Mouse (Mus musculus): ENCODE data around the gene Fxyd5.

Fxyd5 gene

GRCm38 (mm10) chr7:31042431-31042910 is at the start of gene Fxyd5:
Gene Fxyd5 (minus strand): TSS chr7:31042481.
- no peak for DNase-seq

- no peak for DNase-seq
Observed at GRCm38 (mm10) chr7:31089721-31090120, 47.4 kb upstream of the Fxyd5 start.

DNA sequence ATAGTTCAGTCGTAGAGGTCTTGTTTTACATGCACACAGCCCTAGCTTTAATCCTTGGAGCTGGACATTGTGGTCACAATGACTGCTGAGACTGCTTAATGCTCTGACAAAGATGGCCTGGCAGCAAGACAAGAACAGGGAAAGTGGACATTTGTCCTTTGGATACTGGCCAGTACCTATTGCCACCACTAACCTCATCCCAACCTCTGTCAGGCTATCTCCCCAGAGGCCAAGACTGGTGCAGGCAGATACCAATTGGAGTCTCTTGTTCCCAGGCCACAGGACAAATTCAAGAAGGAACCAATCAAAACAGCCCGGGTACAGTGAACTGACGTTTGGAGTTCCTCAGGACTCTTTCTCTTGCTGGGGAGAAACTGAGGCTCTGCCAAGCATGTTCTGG is 45.9 kb upstream of the Fxyd5 start:
- DNase-seq: no peak

DNA sequence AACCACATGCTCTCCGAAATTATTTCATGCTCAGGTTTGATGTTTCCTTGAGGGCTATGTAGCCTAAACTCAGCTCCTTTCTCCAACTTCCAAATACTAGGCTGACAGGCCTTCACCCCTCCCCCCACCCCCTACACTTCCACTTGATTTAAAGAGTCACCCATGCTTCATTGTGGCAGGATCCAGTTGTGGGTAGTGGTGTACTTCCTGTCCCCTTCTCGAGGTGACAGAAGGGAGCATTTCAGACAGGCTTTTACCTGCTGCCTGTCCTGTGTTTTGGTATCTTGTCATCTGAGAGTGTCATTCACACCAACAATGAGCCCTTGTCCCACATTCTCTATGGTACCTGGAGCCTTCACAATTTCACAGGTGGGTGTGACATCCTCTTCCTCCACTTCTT is 45.0 kb upstream of the Fxyd5 start:
- no peak for DNase-seq

DNA sequence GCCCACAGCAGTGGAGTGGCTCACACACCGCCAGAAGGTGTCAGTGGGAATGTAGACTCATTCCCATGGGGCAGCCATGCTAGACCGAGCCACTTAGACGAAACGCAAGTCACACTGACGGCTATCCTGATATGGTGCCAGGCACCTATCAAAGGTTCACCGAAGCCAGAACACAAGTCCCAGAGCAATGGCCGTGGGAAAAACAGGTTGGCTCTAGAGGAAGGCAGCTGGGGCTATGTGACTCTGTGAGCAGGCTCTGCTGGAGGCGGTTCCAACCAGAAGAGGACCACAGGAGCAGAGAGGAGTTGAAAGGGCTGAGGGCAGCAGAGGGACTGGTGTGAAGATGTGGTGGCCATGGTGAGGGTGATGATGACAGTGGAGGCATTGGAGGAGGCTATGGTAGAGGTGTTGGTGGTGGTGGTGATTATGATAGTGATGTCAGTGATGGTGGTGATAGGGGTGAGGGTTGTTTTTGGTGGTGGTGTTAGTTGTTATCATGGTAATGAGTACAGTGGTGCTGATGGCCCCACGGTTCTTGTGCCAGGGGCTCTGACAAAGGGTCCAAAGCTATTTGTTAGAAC is 44.0 kb upstream of the Fxyd5 start:
- no peak for DNase-seq

- DNase-seq: peak; percentile 41
Observed at GRCm38 (mm10) chr7:31085171-31085570, 42.9 kb upstream of the Fxyd5 start.

- no peak for DNase-seq
Observed at GRCm38 (mm10) chr7:31084140-31084539, 41.9 kb upstream of the Fxyd5 start.

- DNase-seq: no peak
Observed at GRCm38 (mm10) chr7:31082831-31083588, 40.7 kb upstream of the Fxyd5 start.

- no peak for DNase-seq
Observed at GRCm38 (mm10) chr7:31082106-31082505, 39.8 kb upstream of the Fxyd5 start.

GRCm38 (mm10) chr7:31081106-31081505 is 38.8 kb upstream of the Fxyd5 start:
- no peak for DNase-seq

DNA sequence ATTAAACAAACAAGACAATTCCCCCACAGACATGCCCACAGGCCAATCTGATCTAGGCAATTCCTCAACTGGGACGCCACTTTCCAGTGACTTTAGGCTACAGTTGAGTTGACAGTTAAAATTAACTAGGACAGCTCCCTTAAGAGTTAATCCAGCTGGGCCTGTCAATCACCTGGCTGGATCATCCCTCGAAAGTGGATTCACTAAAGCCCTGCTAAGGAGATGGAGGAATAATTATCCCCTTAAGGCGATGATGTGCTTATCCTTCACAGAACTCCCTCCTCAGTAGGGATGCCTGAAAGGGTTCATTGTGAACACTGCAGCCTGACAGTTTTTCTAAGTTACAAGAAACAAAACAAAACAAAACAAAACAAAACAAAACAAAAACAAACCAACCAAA is 38.3 kb upstream of the Fxyd5 start:
- DNase-seq: no peak

DNA sequence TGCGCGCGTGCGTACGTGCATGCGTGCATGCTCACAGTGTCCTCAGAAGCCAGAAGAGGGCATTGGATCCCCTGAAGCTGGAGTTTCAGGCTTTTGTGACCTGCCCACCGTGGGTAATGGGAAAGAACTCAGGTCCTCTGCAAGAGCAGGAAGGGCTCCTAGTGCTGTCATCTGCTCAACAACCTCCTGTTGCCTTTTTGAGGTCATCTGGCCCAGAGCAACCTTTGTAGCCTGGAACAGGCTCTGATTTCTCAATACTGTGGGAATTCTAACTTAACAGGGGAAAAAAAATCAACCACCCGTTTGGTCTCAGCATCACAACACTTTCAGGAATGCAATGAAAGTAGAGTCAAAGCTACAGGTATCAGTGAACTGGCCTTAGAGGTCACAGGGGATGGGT is 37.4 kb upstream of the Fxyd5 start:
- no peak for DNase-seq

DNA sequence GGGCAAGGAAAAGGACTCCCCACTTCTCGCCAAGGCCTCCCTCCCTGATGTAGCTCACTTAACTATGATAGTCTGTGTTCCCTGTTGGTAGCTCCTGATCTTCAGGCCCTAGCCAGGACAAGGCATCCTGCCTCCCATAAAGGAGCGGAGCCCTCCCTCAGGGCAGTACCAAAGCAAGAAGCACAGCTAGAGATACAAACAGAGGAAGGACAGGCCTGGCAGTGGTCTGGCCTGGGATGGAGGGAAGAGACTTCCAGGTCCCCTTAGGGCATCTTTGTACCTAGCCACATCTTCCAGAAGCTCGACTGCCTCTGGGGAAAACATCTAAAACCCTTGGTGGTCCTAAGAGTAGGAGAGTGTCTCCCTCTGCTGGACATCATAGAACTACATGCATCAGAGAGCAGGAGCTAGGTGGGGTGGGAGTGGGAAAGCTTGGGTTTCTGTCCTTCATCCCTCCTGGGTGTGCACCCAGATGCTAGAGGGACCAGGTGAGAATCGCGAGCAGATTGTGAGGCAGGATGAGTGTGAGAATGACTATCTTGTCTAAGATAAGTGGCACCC is 35.7 kb upstream of the Fxyd5 start:
- DNase-seq: peak; percentile 75

DNA sequence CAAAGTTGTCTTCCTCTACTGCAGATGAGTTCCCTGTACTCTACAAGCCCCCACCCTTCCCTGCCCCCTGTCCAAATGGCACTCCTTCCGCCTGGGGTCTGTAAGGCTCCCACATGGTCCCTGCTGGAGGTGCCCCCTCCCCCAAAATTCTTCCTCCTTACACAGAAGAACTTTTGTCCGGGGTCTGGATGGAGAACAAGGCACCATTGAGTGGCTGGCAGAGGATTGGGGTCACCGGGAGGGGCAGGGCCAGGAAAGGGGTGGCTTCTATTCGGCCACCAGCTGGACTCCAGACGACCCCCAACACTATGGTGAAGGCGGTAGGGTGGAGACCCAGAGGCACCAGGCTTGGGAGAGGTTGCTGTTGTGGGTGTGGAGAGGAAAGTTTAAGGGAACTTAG is 35.2 kb upstream of the Fxyd5 start:
- no peak for DNase-seq

- DNase-seq: no peak
Observed at GRCm38 (mm10) chr7:31076492-31076891, 34.2 kb upstream of the Fxyd5 start, which contains the start of gene Fxyd3. Gene Fxyd3 (minus strand): TSS chr7:31076704.

DNA sequence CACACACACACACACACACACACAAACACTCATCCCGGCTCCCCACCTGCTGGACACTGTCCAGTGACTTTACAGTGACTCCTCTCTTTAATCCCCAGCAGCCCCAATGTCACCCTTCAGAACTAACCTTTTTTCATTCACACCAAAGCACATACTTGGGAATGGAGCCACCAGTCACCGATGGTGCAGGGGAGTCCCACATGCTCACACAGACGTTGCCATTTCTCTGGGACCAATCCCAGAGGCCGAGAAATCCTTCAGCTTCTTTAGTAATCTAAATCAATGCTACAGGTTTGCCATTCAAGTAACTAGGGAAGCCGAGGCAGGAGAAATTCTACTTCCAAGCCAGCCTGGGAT is 32.4 kb upstream of the Fxyd5 start:
- DNase-seq: no peak

DNA sequence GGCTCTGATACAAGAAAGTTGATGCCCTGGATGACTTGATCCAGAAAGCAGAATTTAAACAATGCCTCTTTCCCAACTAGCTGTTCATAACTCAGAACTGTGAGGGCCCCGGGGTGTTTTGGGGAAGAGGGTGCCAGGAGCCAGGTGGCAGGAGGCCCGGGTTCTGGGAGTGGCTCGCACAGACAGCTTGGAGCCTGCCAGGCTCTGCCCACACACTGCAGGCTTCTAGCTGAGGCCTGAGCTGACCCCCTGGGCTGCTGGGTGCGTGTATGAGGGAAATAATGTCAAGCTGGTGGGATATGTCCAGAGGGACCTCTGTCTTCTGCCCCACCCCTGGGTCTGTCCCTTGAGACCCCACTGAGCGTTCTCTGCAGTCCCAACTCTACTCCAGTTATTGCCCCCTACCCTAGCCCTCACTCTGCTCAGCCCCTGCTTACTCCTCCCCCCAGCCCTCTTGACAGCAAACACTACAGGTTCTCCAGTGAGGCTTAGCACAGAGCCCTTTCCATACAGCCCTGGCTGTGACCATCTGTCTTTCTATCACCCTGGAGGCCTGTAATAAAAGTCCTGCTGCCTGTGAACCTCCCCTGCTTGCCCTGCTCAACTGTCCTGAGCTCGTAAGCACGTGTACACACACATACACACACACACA is 31.9 kb upstream of the Fxyd5 start:
- DNase-seq: no peak

DNA sequence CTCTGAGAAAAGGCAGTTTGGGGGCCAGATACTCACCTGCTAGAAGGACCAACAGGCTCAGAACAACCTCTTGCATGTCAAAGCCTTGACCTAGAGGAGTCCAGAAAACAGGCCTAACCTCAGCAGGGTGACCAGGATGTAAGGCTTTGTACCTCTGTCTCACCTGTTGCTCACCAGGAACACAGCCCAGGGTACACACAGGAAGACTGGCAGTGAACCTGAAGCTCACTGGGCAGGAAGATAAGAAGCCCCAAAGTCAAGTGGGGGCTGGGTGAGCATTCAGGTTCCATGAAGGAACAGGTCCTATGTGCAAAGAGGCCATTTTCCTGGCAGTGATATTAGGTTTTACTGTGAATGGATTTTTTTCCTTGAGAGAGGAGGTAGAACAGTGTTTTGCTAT is 31.3 kb upstream of the Fxyd5 start:
- DNase-seq: no peak

DNA sequence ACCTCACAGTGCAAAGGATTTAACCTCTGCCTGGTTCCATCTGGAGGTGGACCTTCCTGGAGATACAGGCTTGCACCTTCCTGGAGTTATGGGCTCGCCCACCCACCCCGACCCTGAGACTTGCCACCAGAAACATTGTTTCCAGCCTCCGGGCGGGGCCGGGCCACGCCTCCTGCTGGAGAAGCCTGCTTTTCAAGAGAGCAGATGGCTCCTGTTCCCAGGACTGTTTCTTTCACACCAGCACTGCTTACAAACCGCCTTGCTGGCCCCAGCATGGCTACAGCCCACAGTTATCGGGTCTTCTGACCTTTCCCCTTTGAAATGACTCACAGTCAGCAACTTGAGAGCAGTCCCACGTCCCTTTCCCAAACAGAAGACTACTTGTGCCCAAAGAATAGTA is 30.0 kb upstream of the Fxyd5 start:
- DNase-seq: peak; percentile 37

- DNase-seq: no peak
Observed at GRCm38 (mm10) chr7:31070324-31070723, 28.0 kb upstream of the Fxyd5 start.

- no peak for DNase-seq
Observed at GRCm38 (mm10) chr7:31069491-31069890, 27.2 kb upstream of the Fxyd5 start.

GRCm38 (mm10) chr7:31067836-31068235 is 25.6 kb upstream of the Fxyd5 start:
- DNase-seq: no peak

DNA sequence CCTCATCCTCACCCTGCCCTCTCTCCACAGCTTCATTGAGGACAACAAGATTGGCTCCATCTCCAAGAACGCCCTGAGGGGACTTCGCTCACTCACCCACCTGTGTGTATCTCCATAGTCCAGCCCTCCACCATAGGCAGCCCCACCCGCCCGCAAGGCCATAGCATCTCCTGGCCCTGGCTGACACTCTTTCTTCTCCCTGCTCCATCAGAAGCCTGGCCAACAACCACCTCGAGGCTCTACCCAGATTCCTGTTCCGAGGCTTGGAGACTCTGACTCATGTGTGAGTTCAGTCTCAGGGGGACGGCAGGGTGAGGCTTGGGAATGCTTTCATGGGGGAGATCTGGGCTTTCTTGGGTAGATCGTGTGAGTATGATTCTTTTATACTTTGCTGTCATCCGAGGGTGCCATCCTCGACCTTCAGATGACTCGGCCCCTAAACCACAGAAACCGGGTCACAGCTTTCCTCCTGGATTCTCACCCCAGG is 20.8 kb upstream of the Fxyd5 start:
- no peak for DNase-seq

- DNase-seq: no peak
Observed at GRCm38 (mm10) chr7:31060621-31061010, 18.3 kb upstream of the Fxyd5 start.

Data from embryo, embryonic 11 days (tissue).